Mouse (Mus musculus) right cerebral cortex, postnatal 14 days (tissue): ENCODE data around the gene Ust.

ENCODE experiments used
- DNase-seq: peaks from one replicate; pipeline ENCODE4 v3.0.0; 2022

The Ust gene

DNA sequence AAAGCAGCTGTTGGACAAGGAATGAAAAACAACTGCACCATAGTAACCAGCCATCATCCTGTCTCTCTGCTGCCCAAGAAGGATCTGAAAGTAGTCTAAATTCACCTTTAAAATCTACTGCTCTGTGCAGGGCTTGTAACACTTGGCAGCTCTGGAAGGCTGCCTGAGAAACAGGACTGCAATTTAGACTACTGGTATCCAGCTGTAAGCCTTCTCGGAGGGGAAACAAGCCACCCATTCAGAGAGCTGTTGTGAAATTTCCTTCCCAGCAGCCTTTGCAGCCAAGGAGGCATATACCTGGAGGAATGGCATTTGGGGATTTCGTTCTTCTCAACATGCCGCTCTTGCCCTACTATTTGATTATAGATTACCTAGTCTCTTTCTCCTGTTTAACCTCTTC lies 345.6 kb downstream of the Ust start:
- no peak for DNase-seq

- DNase-seq: no peak
These were observed 347.1 kb downstream of the Ust start for GRCm38 (mm10) chr10:8171556-8171955.
